Mouse (Mus musculus) kidney, adult 2 months (tissue): ENCODE measurements around the gene Rd3.

ENCODE experiments used
- CTCF ChIP-seq: fragments of 200-500 bp; conservative IDR thresholded peaks from 2 replicates; pipeline ENCODE4 v1.5.1; 2011; ENCODE audit warnings: low read depth, mild to moderate bottlenecking, control low read depth, low read length, moderate library complexity, mixed read lengths; ENCODE audit not compliant: insufficient read depth, insufficient read length
- POLR2A ChIP-seq: fragments of 200-500 bp; IDR thresholded peaks from one replicate; pipeline ENCODE4 v1.6.1; 2011; ENCODE audit warnings: low read depth, low read length, control low read depth

- TF ChIP-seq CTCF, result no peak
- TF ChIP-seq POLR2A, result no peak
Measured at GRCm38 (mm10) chr1:191932986-191933632, 44.1 kb upstream of the Rd3 start.
